Mouse (Mus musculus): ENCODE data around the gene Siglecf. TPM values are rescaled to one million over a fixed set of nuclear protein-coding genes. Genes with fewer than 3 reads are reported as not detected.
A peak's percentile ranks its signal among the peaks of the same experiment; 100 is the strongest.

Siglecf gene
- polyA plus RNA-seq (2014; fragmentation: Nextera tagmentation; extraction: Ambion mirVana): 0.54 TPM in 1 of 2 replicates, not detected in the other

DNA sequence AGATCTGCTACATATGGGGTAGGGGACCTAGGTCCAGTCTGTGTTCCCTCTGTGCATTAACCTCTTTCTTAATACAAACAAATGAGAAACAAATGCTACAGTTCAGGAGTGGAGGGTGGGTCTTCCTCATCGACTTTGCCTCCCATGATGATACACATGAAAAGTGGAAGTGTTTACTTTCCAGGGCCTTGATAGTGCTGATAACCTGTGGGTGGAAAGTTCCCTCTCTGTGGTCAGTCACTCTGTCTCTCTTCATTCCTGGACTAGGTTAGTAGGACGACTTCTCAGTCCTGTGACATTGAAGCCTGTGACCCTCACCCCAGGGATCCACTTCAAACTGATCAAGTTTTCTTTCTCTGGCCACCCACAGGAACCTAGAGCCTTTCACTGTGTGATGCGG lies at the start of gene Siglecf:
Gene Siglecf, plus strand, starts transcription at position 188 of the 400 bp plus-strand sequence.
- Histone ChIP-seq H3K9ac (ENCODE audit: low read depth, low read length) (no peak within 1 kb of the TSS), H3K9me3 (replicated peaks; ENCODE audit: control insufficient read depth, low read length) (no peaks in the 10 kb centered on the region), H3K36me3 (ENCODE audit: control insufficient read depth, insufficient read depth, low read length) (no peaks in the 10 kb centered on the region), H3K4me3 (ENCODE audit: low read depth, low read length) (no peak within 1 kb of the TSS), H3K4me1 (ENCODE audit: control insufficient read depth, insufficient read depth, low read length) (no peaks in the 10 kb centered on the region), H3K27ac (ENCODE audit: low read depth, low read length) (no peak within 1 kb of the TSS), H3K27me3 (ENCODE audit: control insufficient read depth, insufficient read depth, low read length) (no peaks in the 10 kb centered on the region), H3K4me2 (no peak within 1 kb of the TSS)
- no peak for ATAC-seq (replicated peaks; ENCODE audit: insufficient number of reproducible peaks, low FRiP score, low TSS enrichment)
- WGBS (ENCODE audit: insufficient replicate concordance): 55% methylated on average over 3 of the region's 3 CpGs

DNA sequence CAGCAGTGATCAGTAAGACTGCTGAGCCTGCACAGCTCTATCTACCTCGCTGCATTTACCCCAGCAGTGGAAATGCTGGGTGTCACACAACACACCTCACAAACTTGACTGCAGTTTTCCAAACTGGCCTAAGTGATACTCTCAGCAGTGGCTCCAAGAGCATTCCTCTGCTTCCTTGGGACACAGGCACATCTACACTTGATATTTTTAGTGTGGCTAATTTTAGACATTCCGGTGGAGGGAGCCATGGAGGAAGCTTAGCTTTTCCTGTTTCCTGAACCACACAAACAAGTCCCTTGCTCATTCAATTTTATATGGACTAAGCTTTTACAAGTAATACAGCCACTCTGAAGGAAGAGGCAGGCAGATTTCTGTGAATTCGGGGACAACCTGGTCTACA lies 45.9 kb upstream of the Siglecf start:
- peak overlapping the region; percentile 86 for H3K27ac ChIP-seq (ENCODE audit: low read depth, low read length)
- ATAC-seq (replicated peaks; ENCODE audit: insufficient number of reproducible peaks, low FRiP score, low TSS enrichment): peak; percentile 52; the same call in 1 of the 2 replicates
- H3K4me1 ChIP-seq (ENCODE audit: control insufficient read depth, insufficient read depth, low read length): no peaks in the 10 kb centered on the region; the same call in 1 of the 2 replicates
- WGBS (ENCODE audit: insufficient replicate concordance): 47% methylated on average over 3 of the region's 3 CpGs
- no peaks in the 10 kb centered on the region for H3K27me3 ChIP-seq (ENCODE audit: control insufficient read depth, insufficient read depth, low read length)
- H3K4me2 ChIP-seq: peak overlapping the region; percentile 47
- H3K4me3 ChIP-seq (ENCODE audit: low read depth, low read length): no peak overlapping the region
- peaks cover 20% of the 10 kb centered on the region for H3K36me3 ChIP-seq (ENCODE audit: control insufficient read depth, insufficient read depth, low read length)
- H3K9ac ChIP-seq (ENCODE audit: low read depth, low read length): no peak overlapping the region
- H3K9me3 ChIP-seq (replicated peaks; ENCODE audit: control insufficient read depth, low read length): no peaks in the 10 kb centered on the region

DNA sequence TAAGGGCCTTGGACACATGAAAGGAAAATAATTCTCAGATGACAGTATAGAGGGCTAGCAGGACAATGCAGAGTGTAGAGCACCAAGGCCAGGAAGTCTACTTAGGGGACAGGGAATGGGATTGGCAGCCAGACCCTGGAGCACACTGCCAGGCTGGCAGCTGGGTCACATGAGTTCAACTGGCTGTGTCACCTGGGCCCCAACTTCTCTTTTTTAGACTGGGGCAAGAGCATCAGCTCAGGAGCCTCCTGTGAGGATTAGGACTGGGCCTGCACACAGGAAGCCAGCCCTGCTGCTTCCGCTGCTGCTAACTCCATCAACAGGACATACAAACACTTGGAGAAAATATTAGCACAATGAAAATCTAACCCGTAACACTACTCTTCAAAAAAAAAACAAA lies 42.1 kb upstream of the Siglecf start:
- no peak overlapping the region for H3K4me2 ChIP-seq
- H3K36me3 ChIP-seq (ENCODE audit: control insufficient read depth, insufficient read depth, low read length): peaks cover 16% of the 10 kb centered on the region
- 63% methylated on average over 2 of the region's 2 CpGs for WGBS (ENCODE audit: insufficient replicate concordance)
- H3K9ac ChIP-seq (ENCODE audit: low read depth, low read length): no peak overlapping the region
- no peak overlapping the region for H3K4me3 ChIP-seq (ENCODE audit: low read depth, low read length)
- peaks cover 14% of the 10 kb centered on the region for H3K4me1 ChIP-seq (ENCODE audit: control insufficient read depth, insufficient read depth, low read length)
- ATAC-seq (replicated peaks; ENCODE audit: insufficient number of reproducible peaks, low FRiP score, low TSS enrichment): no peak
- H3K9me3 ChIP-seq (replicated peaks; ENCODE audit: control insufficient read depth, low read length): no peaks in the 10 kb centered on the region
- no peaks in the 10 kb centered on the region for H3K27me3 ChIP-seq (ENCODE audit: control insufficient read depth, insufficient read depth, low read length)
- no peak overlapping the region for H3K27ac ChIP-seq (ENCODE audit: low read depth, low read length)

DNA sequence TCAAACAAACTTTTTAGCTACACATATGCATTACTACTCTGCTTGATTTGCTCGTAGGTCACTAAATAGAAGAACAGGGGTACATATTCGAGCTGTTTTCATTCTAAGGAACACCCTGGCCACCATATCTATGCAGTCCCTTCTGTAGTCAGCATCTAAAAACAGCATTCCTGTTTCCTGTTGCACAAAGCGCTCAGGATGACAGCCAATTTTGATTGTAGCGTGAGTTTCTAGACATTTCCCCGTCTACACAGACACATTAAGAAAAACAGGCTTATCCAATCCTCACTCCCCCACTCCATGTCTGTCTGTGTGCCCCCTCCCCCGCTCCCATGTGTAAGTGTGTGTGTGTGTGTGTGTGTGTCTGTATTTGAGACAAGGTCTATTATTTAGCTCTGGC lies 39.5 kb upstream of the Siglecf start:
- Histone ChIP-seq H3K9ac (ENCODE audit: low read depth, low read length) (peak overlapping the region; percentile 87; the same call in 1 of the 2 replicates), H3K27ac (ENCODE audit: low read depth, low read length) (no peak overlapping the region), H3K4me2 (peak overlapping the region; percentile 69), H3K9me3 (replicated peaks; ENCODE audit: control insufficient read depth, low read length) (no peaks in the 10 kb centered on the region), H3K36me3 (ENCODE audit: control insufficient read depth, insufficient read depth, low read length) (peaks cover 16% of the 10 kb centered on the region), H3K4me3 (ENCODE audit: low read depth, low read length) (peak overlapping the region; percentile 86; the same call in 1 of the 2 replicates), H3K4me1 (ENCODE audit: control insufficient read depth, insufficient read depth, low read length) (peaks cover 14% of the 10 kb centered on the region), H3K27me3 (ENCODE audit: control insufficient read depth, insufficient read depth, low read length) (no peaks in the 10 kb centered on the region)
- no peak for ATAC-seq (replicated peaks; ENCODE audit: insufficient number of reproducible peaks, low FRiP score, low TSS enrichment)
- WGBS (ENCODE audit: insufficient replicate concordance): 50% methylated on average over 6 of the region's 6 CpGs

DNA sequence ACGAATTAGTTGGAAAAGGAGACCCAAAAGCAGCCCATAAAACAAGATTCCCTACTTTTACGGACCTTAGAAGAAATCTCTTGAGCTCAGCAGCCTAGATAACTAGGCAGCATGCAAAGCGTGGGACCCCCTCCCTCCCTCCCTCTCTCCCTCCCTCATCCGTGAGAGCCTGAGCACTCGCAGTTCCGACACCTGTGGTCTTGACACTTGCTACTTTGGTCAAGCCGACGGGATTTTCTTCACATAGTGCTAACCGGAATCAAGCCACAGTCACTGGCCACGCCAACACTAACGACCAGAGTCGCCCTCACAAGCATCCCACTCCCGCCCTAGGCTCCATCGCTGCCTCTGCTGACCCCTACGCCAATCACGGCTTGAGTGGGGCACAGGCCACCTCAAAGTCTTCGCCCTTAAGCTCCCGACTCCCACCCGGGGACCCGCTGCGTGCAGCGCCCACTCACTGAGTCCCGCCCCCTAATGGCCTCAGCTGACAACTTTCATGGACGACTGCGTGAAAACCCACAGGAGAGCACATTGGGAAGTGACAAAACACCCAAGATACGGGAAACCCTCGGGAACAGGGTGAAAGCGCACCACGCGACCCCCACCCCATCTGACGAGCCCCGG lies 38.6 kb upstream of the Siglecf start:
- Histone ChIP-seq H3K36me3 (ENCODE audit: control insufficient read depth, insufficient read depth, low read length) (peaks cover 12% of the 10 kb centered on the region), H3K9ac (ENCODE audit: low read depth, low read length) (peak overlapping the region; percentile 87), H3K27ac (ENCODE audit: low read depth, low read length) (peak overlapping the region; percentile 85), H3K4me3 (ENCODE audit: low read depth, low read length) (peak overlapping the region; percentile 86), H3K9me3 (replicated peaks; ENCODE audit: control insufficient read depth, low read length) (no peaks in the 10 kb centered on the region), H3K27me3 (ENCODE audit: control insufficient read depth, insufficient read depth, low read length) (no peaks in the 10 kb centered on the region), H3K4me2 (peak overlapping the region; percentile 69), H3K4me1 (ENCODE audit: control insufficient read depth, insufficient read depth, low read length) (peaks cover 14% of the 10 kb centered on the region)
- 3% methylated on average over 32 of the region's 32 CpGs for WGBS (ENCODE audit: insufficient replicate concordance)
- peak; percentile 40; the same call in 1 of the 2 replicates for ATAC-seq (replicated peaks; ENCODE audit: insufficient number of reproducible peaks, low FRiP score, low TSS enrichment)

DNA sequence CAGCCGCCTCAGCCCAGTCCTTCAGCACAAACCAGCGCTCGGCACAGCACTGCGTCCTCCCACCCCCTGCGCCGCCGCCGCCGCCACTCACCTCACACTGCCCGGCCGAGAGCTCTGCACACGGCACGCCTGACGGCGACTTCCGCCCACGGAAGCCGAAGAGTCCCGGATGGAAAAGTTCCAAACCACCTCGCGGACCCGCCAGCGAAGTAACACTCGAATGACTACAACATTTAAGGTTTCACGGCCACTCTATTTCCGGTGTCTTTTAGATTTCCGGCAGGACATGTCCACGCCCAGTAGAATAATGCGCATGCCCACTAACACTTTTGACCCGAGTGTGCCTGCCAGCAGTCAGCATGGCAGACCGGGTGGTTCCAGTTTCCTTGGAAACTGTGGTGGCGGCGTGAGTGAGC lies 38.1 kb upstream of the Siglecf start, which contains the start of gene Zfp715:
Gene Zfp715, minus strand, starts transcription at position 282 of the 416 bp plus-strand sequence.
- H3K27me3 ChIP-seq (ENCODE audit: control insufficient read depth, insufficient read depth, low read length): no peaks in the 10 kb centered on the region
- peak; percentile 93 for ATAC-seq (replicated peaks; ENCODE audit: insufficient number of reproducible peaks, low FRiP score, low TSS enrichment)
- peak within 1 kb of the TSS; percentile 69 for H3K4me2 ChIP-seq
- H3K4me1 ChIP-seq (ENCODE audit: control insufficient read depth, insufficient read depth, low read length): peaks cover 14% of the 10 kb centered on the region
- peaks cover 10% of the 10 kb centered on the region for H3K36me3 ChIP-seq (ENCODE audit: control insufficient read depth, insufficient read depth, low read length)
- H3K9ac ChIP-seq (ENCODE audit: low read depth, low read length): peak within 1 kb of the TSS; percentile 87
- peak within 1 kb of the TSS; percentile 85 for H3K27ac ChIP-seq (ENCODE audit: low read depth, low read length)
- under 1% methylated on average over 33 of the region's 33 CpGs for WGBS (ENCODE audit: insufficient replicate concordance)
- peak within 1 kb of the TSS; percentile 86 for H3K4me3 ChIP-seq (ENCODE audit: low read depth, low read length)
- H3K9me3 ChIP-seq (replicated peaks; ENCODE audit: control insufficient read depth, low read length): no peaks in the 10 kb centered on the region

DNA sequence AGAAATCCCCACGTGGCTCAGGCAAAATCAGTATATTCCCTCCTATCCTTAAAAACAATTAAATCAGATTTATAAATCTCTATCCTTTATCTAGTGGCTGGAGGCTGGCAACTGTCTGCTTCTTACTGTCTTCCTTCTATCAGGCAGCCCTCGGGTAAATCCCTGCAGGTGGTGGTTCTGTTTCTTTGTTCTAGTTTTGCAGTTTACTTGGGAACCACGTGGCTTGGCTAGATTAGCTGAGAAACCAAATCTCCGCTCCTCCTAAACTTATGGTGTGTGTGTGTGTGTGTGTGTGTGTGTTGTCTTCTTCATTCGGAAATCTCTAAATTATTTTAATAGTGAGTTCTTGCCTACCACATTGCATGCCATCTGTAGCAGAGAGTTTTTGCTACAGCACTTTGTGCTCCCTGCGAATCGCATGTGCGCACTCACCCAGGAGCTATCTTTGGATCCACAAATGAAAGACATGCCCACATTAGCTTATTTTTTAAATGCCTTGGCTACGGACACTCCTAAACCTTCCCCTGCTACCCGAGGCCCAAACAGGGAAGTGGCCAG lies 24.8 kb upstream of the Siglecf start:
- no peak overlapping the region for H3K27ac ChIP-seq (ENCODE audit: low read depth, low read length)
- no peaks in the 10 kb centered on the region for H3K36me3 ChIP-seq (ENCODE audit: control insufficient read depth, insufficient read depth, low read length)
- WGBS (ENCODE audit: insufficient replicate concordance): 44% methylated on average over 10 of the region's 10 CpGs
- no peak overlapping the region for H3K9ac ChIP-seq (ENCODE audit: low read depth, low read length)
- no peak overlapping the region for H3K4me3 ChIP-seq (ENCODE audit: low read depth, low read length)
- no peak for ATAC-seq (replicated peaks; ENCODE audit: insufficient number of reproducible peaks, low FRiP score, low TSS enrichment)
- H3K4me1 ChIP-seq (ENCODE audit: control insufficient read depth, insufficient read depth, low read length): no peaks in the 10 kb centered on the region
- H3K4me2 ChIP-seq: no peak overlapping the region
- no peaks in the 10 kb centered on the region for H3K27me3 ChIP-seq (ENCODE audit: control insufficient read depth, insufficient read depth, low read length)
- no peaks in the 10 kb centered on the region for H3K9me3 ChIP-seq (replicated peaks; ENCODE audit: control insufficient read depth, low read length)

DNA sequence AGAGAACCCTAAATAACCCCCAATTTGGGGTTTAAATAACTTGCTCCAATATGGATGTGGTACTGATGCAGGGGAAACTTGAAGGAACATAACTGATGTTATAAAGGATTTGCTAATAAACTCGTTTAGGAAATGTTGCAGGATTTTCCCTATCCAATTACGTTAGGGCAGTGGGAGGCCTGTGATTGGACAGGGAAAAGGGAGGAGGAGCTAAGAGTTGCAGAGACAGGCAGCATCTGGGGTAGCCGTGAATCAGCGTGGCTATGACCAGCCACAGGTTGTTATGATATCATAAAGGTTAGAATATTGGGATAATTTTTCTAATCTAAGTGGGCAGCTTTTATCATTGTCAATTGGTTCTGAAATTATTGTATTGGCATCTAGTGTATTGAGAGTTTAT lies 23.0 kb upstream of the Siglecf start:
- no peak for ATAC-seq (replicated peaks; ENCODE audit: insufficient number of reproducible peaks, low FRiP score, low TSS enrichment)
- no peak overlapping the region for H3K27ac ChIP-seq (ENCODE audit: low read depth, low read length)
- H3K9me3 ChIP-seq (replicated peaks; ENCODE audit: control insufficient read depth, low read length): no peaks in the 10 kb centered on the region
- no peaks in the 10 kb centered on the region for H3K36me3 ChIP-seq (ENCODE audit: control insufficient read depth, insufficient read depth, low read length)
- H3K4me3 ChIP-seq (ENCODE audit: low read depth, low read length): no peak overlapping the region
- H3K4me2 ChIP-seq: no peak overlapping the region
- 52% methylated on average over 4 of the region's 4 CpGs for WGBS (ENCODE audit: insufficient replicate concordance)
- no peaks in the 10 kb centered on the region for H3K27me3 ChIP-seq (ENCODE audit: control insufficient read depth, insufficient read depth, low read length)
- H3K4me1 ChIP-seq (ENCODE audit: control insufficient read depth, insufficient read depth, low read length): no peaks in the 10 kb centered on the region
- no peak overlapping the region for H3K9ac ChIP-seq (ENCODE audit: low read depth, low read length)

All from heart, embryonic 11.5 days (tissue).